Mouse (Mus musculus) gastrocnemius, postnatal 25 days (tissue): Measurements from ENCODE around the gene Spag9. TPM values are rescaled to one million over a fixed set of nuclear protein-coding genes. Genes with fewer than 3 reads are reported as not detected.
"Not testable (repeated sequence)": the region's sequence is repeated elsewhere in the genome, so short reads cannot be mapped to it uniquely, and the experiment has no call there.

Experiments used
- DNase-seq: peaks from one replicate; pipeline ENCODE4 v3.0.0; 2022
- total RNA-seq, 2 experiments: library from RNA; stranded (reverse); gene quantifications; 1 replicate in 1 of 2; 2 replicates in 1 of 2; pipeline ENCODE4 v1.2.3; 2021

Spag9 gene
- total RNA-seq, 2 experiments from 2014 or later: 132 to 134 TPM

DNA sequence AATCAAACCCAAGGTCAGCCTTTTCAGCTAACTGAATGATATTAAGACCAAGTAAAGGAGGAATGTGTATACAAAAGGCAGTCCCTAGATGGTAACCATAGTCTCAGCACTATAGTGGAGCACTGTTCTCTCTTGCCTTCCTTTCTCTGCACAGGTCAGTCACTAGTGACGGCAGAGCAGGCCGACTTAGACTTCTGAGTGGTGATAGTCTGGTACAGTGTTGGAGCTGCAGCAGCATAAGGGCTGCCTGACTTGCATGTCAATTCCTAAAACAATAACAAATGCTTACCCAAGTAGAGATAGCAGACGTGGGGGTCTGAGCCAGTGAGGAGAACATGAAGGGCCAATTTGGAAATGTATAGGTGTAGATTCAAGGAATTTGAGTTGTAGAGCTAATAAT is 58.3 kb downstream of the Spag9 start:
- DNase-seq: no peak

DNA sequence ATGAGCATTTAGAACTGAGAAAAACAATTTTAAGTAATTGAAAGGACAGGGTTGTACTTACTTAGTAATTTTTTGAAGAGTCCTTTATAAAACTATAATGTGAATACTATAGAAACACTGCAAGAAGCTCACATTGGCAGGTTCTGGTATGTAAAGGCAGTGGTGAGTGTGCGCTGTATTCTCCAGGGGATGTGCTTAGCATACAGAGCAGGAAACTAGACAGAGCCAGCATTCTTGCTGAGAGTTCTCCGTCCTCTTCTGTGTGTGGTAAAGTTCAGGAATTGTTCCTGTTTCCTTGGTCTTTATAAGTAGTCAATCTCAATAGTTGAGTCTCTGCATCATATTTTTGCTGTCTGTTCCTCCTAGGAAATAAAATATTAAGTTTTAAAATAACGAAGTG is 59.0 kb downstream of the Spag9 start:
- DNase-seq: no peak

DNA sequence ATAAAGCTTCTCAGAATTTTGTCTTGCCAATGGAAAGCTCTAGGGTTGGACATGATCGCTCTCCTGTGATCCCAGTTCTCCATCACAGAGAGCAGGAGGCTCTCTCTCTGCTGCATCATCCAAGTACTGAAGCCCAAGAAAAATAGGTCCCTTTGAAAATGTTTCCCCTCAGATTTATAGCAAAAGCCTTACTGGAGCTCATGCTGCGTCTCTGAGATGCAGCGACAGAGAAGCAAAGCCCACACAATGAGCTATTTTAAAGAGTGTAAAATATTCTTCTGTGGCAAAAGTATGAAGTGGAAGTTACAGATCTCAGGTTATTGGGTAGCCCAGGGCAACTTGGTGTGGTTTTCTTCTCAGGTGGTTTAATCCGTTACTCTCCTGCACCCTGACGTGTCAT is 68.0 kb downstream of the Spag9 start:
- DNase-seq: no peak

DNA sequence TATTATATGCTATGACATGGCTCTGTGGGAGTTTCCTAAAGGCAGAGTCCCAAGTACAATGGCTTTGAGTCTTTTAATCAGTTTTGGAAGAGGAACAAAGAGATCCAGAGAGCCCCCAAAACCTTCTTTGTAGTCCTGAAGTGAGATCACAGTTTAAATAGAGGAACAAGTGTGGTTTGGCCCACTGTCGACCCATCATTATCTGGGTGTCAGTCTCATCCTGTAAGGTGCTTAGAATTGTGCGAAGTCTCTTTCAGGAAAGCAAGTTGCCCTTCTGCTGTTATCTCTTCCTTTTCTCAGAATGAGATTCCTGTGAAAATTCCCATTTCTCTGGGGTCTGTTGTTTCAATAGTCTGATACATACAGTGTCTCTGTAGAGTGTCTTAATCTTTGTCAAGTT is 74.6 kb downstream of the Spag9 start:
- DNase-seq: no peak

DNA sequence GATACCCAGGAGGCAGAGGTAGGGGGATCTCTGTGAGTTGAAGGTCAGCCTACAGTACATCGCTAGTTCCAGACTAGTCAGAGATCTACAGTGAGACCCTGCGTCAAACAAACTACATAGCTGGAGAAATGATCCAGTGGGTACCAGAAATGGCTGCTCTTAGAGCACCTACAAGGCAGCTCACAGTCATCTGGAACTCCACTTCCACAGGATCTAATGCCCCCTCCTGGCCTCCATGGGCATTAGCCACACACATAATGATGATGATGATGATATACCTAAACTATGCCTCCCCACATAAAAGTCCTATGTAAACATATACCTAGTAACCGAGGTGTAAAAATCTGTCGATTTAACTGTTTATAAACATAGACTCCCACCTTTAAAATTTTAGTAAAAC is 77.4 kb downstream of the Spag9 start:
- no peak for DNase-seq

DNA sequence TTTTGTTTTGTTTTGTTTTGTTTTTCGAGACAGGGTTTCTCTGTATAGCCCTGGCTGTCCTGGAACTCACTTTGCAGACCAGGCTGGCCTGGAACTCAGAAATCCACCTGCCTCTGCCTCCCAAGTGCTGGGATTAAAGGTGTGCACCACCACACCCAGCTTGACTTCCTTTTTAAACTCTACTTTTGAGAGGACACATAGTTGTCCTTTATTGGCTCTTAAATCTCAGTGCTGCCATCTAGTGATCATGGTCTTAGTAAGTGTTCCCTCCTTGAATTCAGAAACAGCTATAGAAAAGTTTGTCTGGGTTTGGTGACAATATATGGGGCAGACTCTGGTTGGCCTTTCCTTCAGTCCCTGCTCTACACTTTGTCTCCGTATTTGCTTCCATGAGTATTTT is 91.1 kb downstream of the Spag9 start:
- DNase-seq: not testable (repeated sequence)

DNA sequence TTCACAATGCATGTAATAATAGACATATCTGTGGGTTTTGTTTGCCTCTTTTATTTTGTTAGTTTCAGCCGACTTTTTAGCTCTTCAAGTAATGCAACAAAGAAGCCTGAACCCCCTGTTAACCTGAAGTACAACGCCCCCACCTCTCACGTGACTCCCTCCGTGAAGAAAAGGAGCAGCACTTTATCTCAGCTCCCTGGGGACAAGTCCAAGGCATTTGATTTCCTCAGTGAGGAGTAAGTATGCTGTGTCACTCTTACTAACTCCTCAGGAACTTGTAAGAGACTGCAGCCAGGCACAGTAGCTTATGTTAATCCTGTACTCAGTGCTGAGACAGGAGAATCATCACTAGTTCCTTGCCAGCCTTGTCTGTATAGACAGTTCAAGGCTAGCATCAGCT is 94.6 kb downstream of the Spag9 start:
- DNase-seq: no peak

DNA sequence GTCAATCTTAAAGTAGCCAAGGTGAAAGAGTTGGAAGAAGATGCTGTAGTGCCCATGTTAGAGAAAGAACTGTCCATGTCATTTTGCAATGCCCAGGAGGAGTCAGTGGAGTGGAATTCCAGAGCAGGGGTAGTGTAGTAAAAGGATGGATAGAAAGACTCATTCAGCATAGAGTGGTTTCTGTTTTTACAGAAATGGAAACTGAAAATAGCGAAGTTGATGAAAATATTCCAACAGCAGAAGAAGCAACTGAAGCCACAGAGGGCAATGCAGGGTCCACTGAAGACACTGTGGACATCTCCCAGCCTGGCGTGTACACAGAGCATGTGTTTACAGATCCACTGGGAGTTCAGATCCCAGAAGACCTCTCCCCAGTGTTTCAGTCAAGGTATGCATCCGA is 101.6 kb downstream of the Spag9 start:
- DNase-seq: no peak

DNA sequence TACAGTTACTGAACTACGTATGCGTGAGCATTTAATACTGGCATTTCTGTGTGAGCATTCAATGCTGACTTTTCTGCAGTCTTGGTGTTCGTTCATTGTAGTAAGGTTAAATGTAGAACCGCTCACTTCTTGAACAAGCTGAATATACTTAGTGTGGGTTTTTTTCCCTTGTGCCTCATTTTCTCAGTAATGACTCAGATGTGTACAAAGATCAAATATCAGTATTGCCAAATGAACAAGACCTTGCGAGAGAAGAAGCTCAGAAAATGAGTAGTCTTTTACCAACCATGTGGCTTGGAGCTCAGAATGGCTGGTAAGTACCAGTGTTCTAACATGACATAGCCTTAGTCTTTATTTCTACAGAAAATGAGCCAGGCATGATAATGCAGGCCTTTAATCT is 102.9 kb downstream of the Spag9 start:
- no peak for DNase-seq

DNA sequence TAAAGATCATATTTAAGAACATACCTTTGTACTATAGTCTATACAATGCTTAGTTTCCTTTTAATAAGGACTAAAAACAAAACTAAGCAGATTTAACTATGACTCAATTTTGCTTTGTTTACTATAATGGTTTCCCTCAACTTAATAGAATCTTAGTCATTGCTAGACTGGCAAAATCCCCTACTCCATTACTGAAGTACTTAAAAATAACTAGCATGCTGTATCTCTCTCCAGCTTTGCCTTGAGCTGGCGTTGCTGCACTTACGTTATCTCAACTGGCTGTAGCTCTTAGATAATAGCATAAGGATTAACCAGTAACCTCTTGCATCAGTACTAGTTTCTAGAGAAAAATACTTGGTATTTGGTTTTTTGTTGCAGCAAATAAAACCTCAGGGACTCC is 117.9 kb downstream of the Spag9 start:
- DNase-seq: no peak

DNA sequence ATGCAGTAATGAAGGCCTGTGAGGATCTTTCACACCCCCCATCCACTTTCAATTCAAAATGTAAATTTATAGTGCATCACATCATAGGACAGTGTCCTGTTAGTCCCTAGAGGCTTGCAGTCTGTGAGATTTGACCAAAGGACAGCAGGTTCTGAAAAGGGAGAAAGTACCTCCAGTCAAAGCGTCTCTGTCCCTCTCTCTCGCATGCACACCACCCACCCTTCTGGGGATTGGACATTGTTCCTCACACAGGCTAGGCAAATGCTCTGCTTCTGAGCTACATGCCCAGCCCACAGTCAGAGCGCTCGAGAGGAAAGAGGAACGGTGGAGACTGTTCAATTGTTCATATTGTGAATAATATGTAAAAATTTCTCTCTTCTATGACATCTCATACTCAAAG is 119.5 kb downstream of the Spag9 start:
- no peak for DNase-seq

DNA sequence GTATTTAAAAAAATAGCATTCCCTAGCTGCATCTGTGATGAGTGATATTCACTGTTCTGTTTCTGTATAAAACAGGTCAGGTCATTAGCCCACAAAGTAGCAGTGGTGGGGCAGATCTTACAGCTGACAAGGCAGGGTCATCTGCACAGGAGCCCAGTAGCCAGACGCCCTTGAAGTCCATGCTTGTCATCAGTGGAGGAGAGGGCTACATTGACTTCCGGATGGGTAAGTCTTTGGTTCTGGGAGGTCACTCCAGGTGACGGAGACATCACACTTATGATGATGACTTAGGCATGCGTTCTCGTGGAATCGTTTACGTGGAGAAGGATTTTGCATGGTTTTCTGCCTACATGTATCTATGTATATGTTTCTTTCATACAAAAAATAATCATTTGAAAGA is 120.8 kb downstream of the Spag9 start:
- no peak for DNase-seq

DNA sequence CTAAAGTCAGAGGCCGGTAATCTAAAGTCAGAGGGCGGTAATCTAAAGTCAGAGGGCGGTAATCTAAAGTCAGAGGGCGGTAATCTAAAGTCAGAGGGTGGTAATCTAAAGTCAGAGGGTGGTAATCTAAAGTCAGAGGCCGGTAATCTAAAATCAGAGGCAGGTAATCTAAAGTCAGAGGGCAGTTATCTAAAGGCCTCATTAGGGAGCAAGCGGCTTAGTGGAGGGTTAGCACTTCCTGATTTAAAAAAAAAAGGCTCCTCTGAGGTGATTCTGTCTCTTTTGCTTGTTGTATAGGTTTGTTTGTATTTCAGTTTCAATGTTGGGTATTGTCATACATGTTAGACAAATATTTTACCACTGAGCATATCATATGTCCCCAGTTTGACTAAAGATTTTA is 121.9 kb downstream of the Spag9 start:
- no peak for DNase-seq

DNA sequence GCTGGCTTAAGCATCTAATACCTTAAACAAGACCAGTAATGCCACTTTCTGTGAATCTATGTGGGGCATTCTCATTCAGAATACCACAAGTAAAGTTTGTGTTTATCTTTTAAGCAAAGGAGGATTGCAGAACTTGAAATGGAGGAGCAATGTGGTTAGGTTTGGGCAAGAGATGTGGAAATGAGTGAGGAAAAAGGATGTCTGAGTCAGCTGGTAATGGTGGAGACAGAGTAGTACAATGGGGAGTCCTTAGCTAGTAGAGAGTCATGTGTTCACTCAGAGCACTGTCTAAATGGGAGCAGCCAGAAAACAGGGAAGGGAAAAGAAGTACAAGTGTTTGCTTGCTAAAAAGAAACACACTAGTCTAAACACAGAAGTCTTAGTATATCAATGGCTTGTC is 122.7 kb downstream of the Spag9 start:
- DNase-seq: no peak

DNA sequence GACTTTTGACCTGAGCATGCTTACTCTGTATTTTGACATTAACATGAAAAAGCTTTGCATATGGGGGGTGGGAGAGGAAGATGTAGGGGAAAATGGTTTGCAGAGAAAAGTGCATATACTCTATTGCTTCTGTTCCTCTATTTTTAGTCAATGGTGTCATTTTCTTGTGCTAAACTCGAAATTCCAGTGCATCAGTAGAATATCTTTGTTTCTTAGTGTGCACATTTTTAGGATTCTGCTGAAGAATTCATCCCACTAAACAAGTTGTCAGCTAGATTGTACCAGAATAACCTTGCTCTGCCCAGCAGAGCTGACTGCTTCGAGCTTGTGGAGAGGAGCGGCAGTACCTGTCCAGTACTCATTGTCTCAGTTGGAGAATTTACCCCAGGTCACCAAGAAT is 124.8 kb downstream of the Spag9 start:
- DNase-seq: no peak

DNA sequence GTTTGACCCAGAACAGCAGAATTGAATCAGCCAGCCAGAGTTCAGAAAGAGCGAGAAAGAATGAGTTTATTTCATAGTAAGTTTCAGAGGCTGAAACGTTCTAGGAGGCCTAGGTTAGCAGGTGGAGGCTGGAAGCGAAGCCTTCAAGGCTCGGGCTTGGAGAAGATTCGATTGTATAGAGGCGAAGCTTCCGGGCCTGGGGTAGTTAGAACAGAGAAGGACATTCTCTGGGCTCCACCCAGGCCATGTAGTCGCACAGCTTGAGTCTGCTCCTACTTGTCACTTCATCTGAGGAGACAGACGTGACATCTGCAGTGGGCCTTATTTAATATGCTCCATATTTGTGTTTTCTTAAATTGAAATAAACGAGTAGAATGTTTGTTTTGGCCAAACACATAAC is 125.6 kb downstream of the Spag9 start:
- DNase-seq: no peak

DNA sequence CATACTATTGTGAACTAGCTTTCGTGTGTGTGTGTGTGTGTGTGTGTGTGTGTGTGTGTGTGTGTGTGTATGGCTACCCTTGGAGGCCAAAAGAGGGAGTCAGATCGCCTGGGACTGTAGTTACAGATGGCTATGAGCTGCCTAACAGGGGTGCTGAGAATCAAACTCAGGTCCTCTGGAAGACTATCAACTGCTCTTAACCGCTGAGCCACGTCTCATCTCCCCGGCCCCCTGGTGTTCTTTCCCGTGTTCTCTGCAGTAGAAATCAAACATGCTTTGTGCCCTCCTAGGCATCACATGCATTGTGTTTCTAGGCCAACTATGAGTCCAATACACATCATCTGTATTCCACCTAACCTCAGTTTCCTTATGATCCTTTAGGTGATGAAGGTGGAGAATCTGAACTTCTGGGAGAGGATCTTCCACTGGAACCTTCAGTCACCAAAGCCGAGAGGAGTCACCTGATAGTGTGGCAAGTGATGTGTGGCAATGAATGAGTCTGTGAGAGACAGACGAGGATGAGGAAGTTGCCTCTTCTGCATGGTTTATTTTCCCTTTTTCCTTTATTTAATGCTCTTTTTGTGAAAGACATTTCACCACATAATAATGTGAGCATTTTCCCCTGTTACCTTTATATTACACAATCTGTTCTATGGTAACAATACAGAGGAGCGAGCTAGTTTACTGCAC is 126.6 kb downstream of the Spag9 start:
- DNase-seq: no peak

DNA sequence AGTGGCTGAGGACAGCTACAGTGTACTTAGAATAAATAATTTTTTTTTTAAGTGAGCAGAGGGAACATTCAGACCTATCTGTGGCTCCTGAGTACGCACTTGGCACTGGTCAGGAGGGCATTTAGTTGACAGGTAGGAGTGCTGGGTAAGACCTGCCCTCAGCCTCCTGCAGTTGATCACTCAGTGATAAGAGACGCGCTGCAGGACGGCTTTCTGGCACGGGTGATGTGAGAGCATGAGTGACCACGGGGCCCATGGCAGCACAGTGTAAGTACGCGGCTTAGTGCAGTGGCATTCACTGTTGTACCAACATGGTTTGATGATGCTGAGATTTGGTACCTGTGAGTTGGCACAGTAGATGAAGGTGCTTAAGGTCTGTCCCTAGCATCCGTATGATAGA is 130.8 kb downstream of the Spag9 start:
- DNase-seq: no peak

DNA sequence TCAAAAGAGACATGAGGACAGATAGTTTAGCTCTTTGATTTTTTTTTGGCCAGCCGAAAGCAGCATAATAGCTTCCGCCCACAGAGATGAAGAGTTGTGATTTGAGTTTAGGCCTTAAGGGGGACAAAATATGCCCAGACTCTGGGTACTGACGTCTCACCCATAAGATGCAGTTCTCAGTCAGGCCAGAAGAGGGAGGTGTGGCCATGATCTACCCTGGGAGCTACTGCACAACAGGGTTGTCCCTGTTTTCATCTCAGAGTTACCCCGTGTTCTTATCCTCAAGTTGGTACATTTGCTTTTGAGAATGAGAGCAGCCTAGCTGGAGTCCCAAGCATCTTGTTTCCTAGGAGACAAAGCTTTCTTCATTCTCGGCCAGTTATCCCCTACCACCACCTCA is 132.1 kb downstream of the Spag9 start:
- DNase-seq: peak; percentile 69

DNA sequence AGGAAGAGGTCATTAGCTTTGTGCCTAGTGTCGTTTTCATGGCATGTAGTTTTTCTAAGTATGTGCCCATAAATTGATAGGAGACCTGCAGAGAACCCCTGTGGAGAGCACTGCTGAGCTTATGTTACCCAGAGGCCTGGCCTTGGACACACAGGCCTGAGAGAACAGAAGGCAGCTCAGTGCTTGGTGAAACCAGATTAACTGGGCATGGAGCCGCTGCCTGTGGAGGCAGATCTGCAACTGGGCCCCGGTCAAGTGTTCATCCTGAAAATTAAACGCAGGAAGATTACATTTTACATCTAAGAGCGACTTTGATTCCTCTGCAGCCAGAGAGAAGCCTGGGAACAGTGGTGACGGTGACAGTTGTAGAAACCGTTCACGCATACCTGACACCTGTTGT is 132.6 kb downstream of the Spag9 start:
- DNase-seq: no peak

DNA sequence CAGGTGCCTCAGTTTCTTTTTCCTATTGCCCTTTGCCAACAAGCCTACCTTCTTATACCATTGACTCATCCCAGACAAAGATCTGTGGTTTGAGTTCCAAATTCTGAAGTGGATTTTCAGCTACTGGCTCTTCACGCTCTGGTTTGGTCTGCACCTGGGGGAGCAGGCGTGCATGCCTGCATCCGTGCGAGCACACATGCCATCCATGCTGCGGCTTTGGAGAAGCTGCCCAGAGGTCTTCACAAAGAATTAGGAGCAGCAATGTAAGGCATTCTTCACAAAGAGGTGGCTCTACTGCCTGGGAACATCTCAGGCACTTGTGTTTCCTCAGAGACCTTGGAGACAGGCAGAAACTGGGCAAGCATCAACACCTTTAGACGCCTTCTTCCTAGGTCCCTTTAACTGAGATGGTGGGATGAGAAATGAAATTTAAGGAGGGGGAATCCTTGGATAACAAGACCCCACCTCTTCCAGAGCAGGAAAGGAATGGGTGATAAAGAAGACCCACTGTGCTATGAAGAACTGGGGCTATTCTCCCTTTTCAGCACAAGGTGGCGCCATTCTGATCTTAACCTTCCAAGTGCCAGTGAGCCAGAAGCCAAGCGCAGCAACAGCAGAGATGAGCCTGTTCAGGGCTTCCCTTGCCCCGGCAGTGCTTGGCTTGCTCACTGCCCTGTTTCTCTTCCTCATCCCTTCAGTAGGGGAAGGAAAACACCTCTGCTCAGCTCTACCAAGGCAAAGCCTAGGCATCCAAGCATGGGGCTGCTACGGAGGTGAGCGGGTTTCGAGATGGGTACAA is 133.6 kb downstream of the Spag9 start:
- peak; percentile 62 for DNase-seq

DNA sequence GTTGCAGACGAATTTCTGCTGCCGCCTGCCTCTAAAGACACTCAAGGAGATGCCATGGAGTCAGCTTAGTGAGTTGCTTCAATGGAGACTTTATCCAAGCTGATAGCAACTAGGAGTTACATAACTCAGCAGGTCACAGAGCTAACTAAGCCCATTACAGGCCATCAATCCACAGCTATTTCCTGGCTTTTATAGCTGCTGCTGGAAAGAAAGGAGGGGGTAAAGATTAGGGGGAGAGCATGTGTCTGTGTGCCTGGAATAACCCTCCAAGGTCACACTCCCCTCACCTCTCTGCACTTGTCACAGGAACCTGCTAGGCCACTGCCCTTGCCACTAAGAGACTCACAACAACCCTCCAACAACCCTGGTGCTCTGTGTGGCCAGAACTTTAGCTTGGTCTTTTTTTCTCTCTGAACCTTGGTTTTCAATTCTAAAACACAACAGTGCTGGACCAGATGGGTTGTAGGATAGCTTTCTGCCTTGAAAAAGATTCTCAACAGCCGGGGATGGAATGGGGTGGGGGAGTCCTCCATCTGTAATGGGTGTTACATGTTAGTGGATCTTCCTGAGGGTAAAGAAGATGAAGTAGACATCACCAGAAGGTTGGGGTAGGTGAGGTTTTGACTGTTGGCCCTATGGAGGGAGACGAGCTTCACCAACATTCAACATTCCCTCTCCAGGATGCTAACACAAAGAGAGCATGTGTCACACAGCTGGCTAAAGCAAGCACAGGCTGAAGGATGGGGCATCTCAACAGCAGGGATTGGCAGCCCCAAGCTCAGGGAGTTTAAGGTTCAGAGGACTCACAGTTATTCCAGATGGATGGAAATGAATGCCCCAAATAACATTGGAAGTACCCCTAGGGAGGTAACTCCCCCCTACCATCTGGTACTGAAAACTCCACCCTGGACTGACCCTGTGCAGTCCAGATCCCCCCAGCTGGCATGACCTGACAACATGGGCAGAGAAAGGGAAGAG is 134.5 kb downstream of the Spag9 start:
- no peak for DNase-seq
